Mouse (Mus musculus): Measurements from ENCODE around the gene Tmem175. TPM values are rescaled to one million over a fixed set of nuclear protein-coding genes. Genes with fewer than 3 reads are reported as not detected.

The Tmem175 gene
- polyA plus RNA-seq, 1 experiment from 2014 or later: 21.0 TPM

Other genes starting within 250 kb of the Tmem175 start
- gene Pde6b, start 241.4 kb upstream of the Tmem175 start, polyA plus RNA-seq (2014; fragmentation: Nextera tagmentation; extraction: Ambion mirVana): 0.22 TPM in 1 of 2 replicates, not detected in the other
- gene Atp5k, start 195.3 kb upstream of the Tmem175 start, polyA plus RNA-seq (2014; fragmentation: Nextera tagmentation; extraction: Ambion mirVana): 397 and 412 TPM in 2 replicates
- gene Mfsd7a, start 180.9 kb upstream of the Tmem175 start, polyA plus RNA-seq (2014; fragmentation: Nextera tagmentation; extraction: Ambion mirVana): 0.11 and 0.15 TPM in 2 replicates
- gene Pcgf3, start 168.5 kb upstream of the Tmem175 start, polyA plus RNA-seq (2014; fragmentation: Nextera tagmentation; extraction: Ambion mirVana): 27.8 and 31.0 TPM in 2 replicates
- gene Cplx1, start 79.7 kb upstream of the Tmem175 start, polyA plus RNA-seq (2014; fragmentation: Nextera tagmentation; extraction: Ambion mirVana): 3.5 and 4.6 TPM in 2 replicates
- 45.5 and 46.7 TPM in 2 replicates for gene Gak, start within 50 bp of the Tmem175 start, polyA plus RNA-seq (2014; fragmentation: Nextera tagmentation; extraction: Ambion mirVana)
- gene Idua, start 30.6 kb downstream of the Tmem175 start, polyA plus RNA-seq (2014; fragmentation: Nextera tagmentation; extraction: Ambion mirVana): 9.6 and 10.4 TPM in 2 replicates
- 7.1 and 7.4 TPM in 2 replicates for gene Dgkq, start 39.9 kb downstream of the Tmem175 start, polyA plus RNA-seq (2014; fragmentation: Nextera tagmentation; extraction: Ambion mirVana)
- 0.38 and 0.71 TPM in 2 replicates for gene Slc26a1, start 45.8 kb downstream of the Tmem175 start, polyA plus RNA-seq (2014; fragmentation: Nextera tagmentation; extraction: Ambion mirVana)
- 21.4 and 22.4 TPM in 2 replicates for gene Fgfrl1, start 62.6 kb downstream of the Tmem175 start, polyA plus RNA-seq (2014; fragmentation: Nextera tagmentation; extraction: Ambion mirVana)
- 0.69 and 0.88 TPM in 2 replicates for gene Rnf212, start 145.2 kb downstream of the Tmem175 start, polyA plus RNA-seq (2014; fragmentation: Nextera tagmentation; extraction: Ambion mirVana)
- not detected in 2 replicates for gene Tmed11, start 165.6 kb downstream of the Tmem175 start, polyA plus RNA-seq (2014; fragmentation: Nextera tagmentation; extraction: Ambion mirVana)
- not detected in 2 replicates for gene Vmn2r8, start 179.1 kb downstream of the Tmem175 start, polyA plus RNA-seq (2014; fragmentation: Nextera tagmentation; extraction: Ambion mirVana)
- gene Vmn2r9, start 222.8 kb downstream of the Tmem175 start, polyA plus RNA-seq (2014; fragmentation: Nextera tagmentation; extraction: Ambion mirVana): not detected in 2 replicates